Mouse (Mus musculus) forebrain, embryonic 14.5 days (tissue): ENCODE results near the gene Sp140. TPM values are rescaled to one million over a fixed set of nuclear protein-coding genes. Genes with fewer than 3 reads are reported as not detected.
"Not testable (repeated sequence)": the region's sequence is repeated elsewhere in the genome, so short reads cannot be mapped to it uniquely, and the experiment has no call there.

ENCODE experiments used
- ATAC-seq: fragments of 200-750 bp; cut with Nextera tagmentation; 2 replicates; pipeline ENCODE4 v1.8.0; 2017; ENCODE audit warnings: mild to moderate bottlenecking, moderate library complexity
- DNase-seq: peaks from one replicate; pipeline ENCODE4 v3.0.0-alpha.2; 2015; ENCODE audit warnings: low spot score
- H3K27ac ChIP-seq: fragments of 300-500 bp; sonication (generic); 2 replicates; pipeline ENCODE4 v1.5.1; 2014; ENCODE audit warnings: low read depth, mild to moderate bottlenecking, control low read depth, low read length, moderate library complexity
- H3K27me3 ChIP-seq: fragments of 300-500 bp; sonication (generic); replicated peaks from 2 replicates; pipeline ENCODE4 v1.6.1; 2014; ENCODE audit warnings: low read length, control low read depth, mixed read lengths; ENCODE audit not compliant: control insufficient read depth, insufficient read depth
- H3K36me3 ChIP-seq: fragments of 300-500 bp; sonication (generic); 2 replicates; pipeline ENCODE4 v1.6.1; 2014; ENCODE audit warnings: low read length, control low read depth; ENCODE audit not compliant: control insufficient read depth, insufficient read depth
- H3K4me1 ChIP-seq: fragments of 300-500 bp; sonication (generic); 2 replicates; pipeline ENCODE4 v1.6.1; 2014; ENCODE audit warnings: antibody characterized with exemption, low read length, control low read depth; ENCODE audit not compliant: control insufficient read depth, insufficient read depth
- H3K4me2 ChIP-seq: fragments of 300-500 bp; sonication (generic); 2 replicates; pipeline ENCODE4 v1.6.1; 2014; ENCODE audit warnings: mild to moderate bottlenecking, control low read depth, low read length
- H3K4me3 ChIP-seq: fragments of 300-500 bp; sonication (generic); 2 replicates; pipeline ENCODE4 v1.5.1; 2014; ENCODE audit warnings: low read depth, low read length, control low read depth
- H3K9ac ChIP-seq: fragments of 300-500 bp; sonication (generic); 2 replicates; pipeline ENCODE4 v1.6.1; 2014; ENCODE audit warnings: mild to moderate bottlenecking, low read length, control low read depth, moderate library complexity
- H3K9me3 ChIP-seq: fragments of 300-500 bp; sonication (generic); replicated peaks from 2 replicates; pipeline ENCODE4 v1.6.1; 2016; ENCODE audit warnings: low read length, control low read depth, mixed read lengths; ENCODE audit not compliant: control insufficient read depth
- WGBS: fragments of 180-500 bp; shearing (Covaris S2); extraction: QIAGEN DNeasy Blood & Tissue Kit; methylation state at CpG from one replicate; pipeline ENCODE4 v1.1.7; 2014; 5-methylcytosine and 5-hydroxymethylcytosine counted together
- polyA plus RNA-seq: library from polyadenylated mRNA; unstranded; fragments of >200 nt; fragmentation: Nextera tagmentation; extraction: Ambion mirVana; gene quantifications from 2 replicates; pipeline ENCODE4 v1.2.1, GENCODE M21; 2014

Gene Sp140
- polyA plus RNA-seq, 1 experiment from 2014 or later: 0.52 TPM

DNA sequence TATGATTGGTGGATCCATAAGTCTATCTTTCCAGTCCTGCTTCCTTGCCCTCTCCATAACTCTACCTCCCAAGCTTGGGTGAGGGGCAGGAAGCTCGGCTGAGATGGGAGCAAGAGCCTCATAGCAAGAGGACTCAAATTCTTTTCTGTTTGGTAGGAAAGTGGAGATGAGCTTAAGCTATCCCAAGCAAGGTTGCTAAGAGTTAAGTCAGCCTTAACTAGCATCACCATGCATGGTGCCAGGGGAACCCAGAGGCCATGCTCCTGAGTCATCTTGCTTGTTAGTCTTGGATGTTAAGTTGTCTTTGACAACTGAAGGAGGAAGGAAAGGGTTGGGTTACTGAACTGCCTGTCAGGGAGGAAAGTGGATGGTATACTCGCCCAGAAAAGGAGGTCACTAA, 11.5 kb upstream of the Sp140 start:
- H3K4me1 ChIP-seq, H3K4me2 ChIP-seq, H3K9ac ChIP-seq, H3K9me3 ChIP-seq, ATAC-seq, H3K27me3 ChIP-seq, H3K4me3 ChIP-seq, H3K27ac ChIP-seq, DNase-seq, H3K36me3 ChIP-seq: not testable (repeated sequence)
- 84% methylated on average over 1 of the region's 2 CpGs for WGBS

DNA sequence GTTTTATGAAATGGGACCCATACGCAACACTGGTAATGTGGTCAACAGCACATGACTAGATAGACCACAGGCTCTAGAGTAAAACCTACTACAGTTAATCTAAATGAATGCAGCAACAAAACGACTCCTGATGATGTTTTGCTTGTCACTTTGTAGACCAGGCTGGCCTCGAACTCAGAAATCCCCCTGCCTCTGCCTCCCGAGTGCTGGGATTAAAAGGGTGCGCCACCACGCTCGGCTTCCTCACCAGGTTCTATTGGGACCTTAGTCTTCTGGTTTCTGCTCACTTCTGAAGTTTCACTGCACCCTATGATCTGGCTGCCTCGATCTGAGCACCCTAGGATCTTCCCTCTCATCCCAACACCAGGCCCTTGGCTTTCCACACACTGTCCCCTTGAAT, 7.7 kb upstream of the Sp140 start:
- not testable (repeated sequence) for H3K4me2 ChIP-seq, H3K9ac ChIP-seq, H3K27ac ChIP-seq, H3K4me1 ChIP-seq, H3K4me3 ChIP-seq, DNase-seq, ATAC-seq, H3K9me3 ChIP-seq, H3K27me3 ChIP-seq, H3K36me3 ChIP-seq
- 81% methylated on average over 8 of the region's 8 CpGs for WGBS

DNA sequence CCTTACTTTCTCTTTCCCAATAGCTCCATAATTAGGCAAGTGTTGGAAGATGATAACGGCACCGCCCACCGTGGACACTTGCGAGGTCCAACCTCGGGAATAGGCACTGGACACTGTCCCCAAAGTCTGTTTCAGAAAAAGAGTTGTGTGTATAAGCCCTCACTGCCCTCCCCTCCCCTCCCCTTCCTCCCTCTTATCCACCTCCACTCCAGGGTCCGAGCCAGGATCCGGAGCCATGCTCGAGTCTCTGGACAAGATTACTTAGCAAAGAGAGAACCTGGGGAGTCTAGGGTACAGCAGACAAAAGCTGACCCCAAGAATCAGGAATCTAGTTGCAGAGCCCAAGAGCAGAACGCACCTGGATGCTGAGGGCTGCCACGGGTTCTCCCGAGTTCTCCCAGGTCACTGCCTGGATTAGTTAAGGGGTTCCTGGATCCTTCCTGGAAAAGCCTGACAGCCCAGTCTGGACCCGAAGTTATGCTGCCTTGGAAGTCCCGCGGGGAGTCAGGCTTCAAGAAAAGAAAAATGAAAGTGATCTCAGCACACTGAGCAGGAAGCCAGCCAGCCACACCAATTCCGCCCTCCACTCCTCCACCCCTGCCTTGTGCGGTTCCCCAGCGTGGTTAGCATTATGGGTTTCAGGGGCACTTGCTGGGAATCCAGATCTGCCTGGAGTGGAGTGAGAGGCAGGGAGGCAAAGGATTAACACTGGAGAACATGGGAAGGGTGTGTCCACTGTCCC, 1.7 kb upstream of the Sp140 start, which contains the start of gene Sp110:
Gene Sp110, minus strand, starts transcription at position 547 of the 742 bp plus-strand sequence.
- not testable (repeated sequence) for H3K36me3 ChIP-seq, ATAC-seq, DNase-seq, H3K27ac ChIP-seq, H3K27me3 ChIP-seq, H3K4me1 ChIP-seq, H3K9ac ChIP-seq, H3K4me3 ChIP-seq, H3K4me2 ChIP-seq, H3K9me3 ChIP-seq
- WGBS: 72% methylated on average over 13 of the region's 17 CpGs

DNA sequence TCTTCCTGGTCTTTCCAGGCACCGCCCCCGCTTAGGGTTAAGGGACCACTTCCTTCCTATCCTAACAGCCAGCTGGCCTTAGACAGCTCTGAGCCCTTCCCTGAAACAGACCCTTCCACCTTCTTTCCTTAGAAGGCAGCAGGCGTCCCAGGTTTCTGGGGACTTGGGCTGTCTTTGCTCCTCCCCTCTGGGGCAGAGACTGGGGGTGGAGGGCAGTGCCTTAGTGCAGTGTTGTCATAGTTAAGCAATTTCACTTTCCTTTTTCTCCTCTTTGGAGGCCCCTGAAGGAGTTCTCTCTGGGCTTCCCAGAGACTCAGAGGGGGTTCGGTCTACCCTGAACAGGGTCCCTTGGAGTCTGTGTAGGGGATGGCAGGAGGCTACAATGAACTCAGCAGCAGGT, 616 bp downstream of the Sp140 start:
- H3K4me3 ChIP-seq, H3K27me3 ChIP-seq, H3K27ac ChIP-seq, DNase-seq, H3K9me3 ChIP-seq, ATAC-seq, H3K9ac ChIP-seq, H3K4me2 ChIP-seq, H3K36me3 ChIP-seq, H3K4me1 ChIP-seq: not testable (repeated sequence)
- WGBS: 73% methylated on average over 4 of the region's 4 CpGs

DNA sequence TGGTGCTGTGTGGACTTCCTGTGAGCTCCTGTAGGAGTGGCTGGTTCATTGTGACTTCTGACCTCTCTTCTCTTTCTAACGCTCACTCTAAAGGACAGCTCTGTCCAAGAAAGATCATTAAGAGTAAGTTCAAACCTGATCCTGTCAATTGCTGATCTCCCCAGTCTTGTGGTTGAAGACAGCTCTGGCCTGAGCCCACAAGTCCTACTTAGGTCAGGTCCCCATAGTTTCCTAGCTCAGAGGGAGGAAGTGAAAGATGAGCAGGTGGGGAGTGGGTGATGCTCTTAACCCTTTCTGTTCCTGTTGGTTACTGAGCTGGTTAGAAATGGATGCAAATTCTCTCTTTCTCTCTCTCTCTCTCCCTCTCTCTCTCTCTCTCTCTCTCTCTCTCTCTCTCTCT, 4.2 kb downstream of the Sp140 start:
- DNase-seq, H3K27ac ChIP-seq, H3K36me3 ChIP-seq, H3K27me3 ChIP-seq, H3K4me1 ChIP-seq, H3K9me3 ChIP-seq, ATAC-seq, H3K9ac ChIP-seq, H3K4me3 ChIP-seq, H3K4me2 ChIP-seq: not testable (repeated sequence)
- no CpG with 5 or more reads among the region's 1 CpGs for WGBS

DNA sequence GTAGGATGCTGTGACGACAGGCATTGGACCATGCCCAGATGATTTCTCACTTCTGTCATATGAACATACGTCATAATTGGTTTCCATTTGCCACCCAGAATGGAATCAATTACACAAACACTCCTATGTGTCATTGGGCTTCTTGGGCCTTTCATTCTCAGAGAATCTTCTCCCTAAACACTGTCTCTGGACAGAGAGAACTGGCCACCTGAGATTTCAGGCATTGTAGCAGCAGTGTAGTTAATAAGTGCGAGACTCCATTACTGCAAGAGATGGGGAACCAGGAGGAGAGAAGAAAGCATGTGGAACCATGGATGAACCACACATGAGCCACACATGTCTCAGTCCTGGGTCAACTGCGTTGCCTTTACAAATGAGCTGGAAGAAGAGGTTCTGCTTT, 8.2 kb downstream of the Sp140 start:
- WGBS: 80% methylated on average over 3 of the region's 4 CpGs
- not testable (repeated sequence) for H3K9me3 ChIP-seq, ATAC-seq, H3K27ac ChIP-seq, H3K4me2 ChIP-seq, H3K36me3 ChIP-seq, H3K4me1 ChIP-seq, H3K9ac ChIP-seq, H3K4me3 ChIP-seq, DNase-seq, H3K27me3 ChIP-seq

DNA sequence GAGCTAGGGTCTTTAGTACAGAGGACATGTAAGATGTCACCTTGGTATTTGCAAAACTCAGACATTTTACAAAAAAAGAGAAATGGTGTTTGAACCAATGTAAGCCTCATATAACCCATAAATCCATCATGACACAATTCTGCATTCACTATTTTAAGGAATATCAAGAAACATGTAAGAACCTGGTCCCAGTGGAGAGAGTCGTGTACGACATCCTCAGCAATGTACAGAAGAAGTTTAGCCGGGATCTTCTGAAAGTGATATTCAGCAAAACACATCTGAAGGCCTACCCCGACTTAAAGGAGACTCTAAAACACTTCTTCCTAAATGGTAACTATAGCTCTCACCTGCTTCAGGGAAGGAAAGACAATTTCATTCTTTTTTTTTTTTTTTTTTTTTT, 10.4 kb downstream of the Sp140 start:
- not testable (repeated sequence) for H3K4me3 ChIP-seq, H3K27ac ChIP-seq, H3K9ac ChIP-seq, H3K9me3 ChIP-seq, DNase-seq, H3K27me3 ChIP-seq, ATAC-seq, H3K4me1 ChIP-seq, H3K36me3 ChIP-seq, H3K4me2 ChIP-seq
- no CpG with 5 or more reads among the region's 4 CpGs for WGBS

DNA sequence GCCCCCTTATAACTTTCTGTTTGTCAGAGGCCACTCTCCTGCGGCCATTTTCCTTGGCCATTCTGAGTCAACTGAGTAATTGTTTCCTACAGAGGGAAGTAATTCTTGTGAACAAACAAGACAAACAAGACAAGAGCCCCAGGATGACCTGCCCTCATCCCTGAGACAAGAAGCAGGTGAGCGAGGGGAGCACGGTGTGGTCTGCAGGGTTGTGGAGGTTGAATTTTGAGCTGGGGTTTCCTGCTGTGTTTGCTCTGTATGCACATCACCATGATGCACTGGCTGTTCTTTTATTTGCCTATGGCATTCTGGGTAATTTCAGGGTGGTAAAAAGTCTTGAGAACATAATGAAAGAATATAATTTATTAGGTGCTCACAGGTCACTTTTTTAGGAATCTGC, 14.9 kb downstream of the Sp140 start:
- not testable (repeated sequence) for H3K27me3 ChIP-seq, ATAC-seq, H3K9ac ChIP-seq, H3K4me2 ChIP-seq, H3K27ac ChIP-seq, DNase-seq, H3K4me1 ChIP-seq, H3K9me3 ChIP-seq, H3K36me3 ChIP-seq, H3K4me3 ChIP-seq
- 94% methylated on average over 3 of the region's 3 CpGs for WGBS

DNA sequence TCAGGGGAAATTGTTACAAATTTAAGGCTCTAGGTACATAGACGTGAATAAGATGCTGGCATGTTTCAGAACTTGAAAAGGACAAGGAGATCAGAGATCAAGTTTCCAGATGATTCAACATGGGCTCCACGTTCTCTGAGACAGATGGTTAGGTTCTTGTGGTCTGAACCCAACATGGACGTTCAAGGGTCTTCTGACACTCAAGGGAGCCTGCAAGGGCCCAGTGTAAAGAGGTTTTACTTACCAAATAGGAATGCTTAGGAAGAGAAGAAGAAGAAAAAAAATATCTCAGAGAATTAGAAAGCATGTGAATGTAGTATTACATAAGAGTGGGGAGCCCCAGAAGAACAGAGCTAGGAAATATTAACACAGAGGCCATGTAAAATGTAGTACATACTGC, 15.6 kb downstream of the Sp140 start:
- WGBS: 59% methylated on average over 3 of the region's 3 CpGs
- H3K4me3 ChIP-seq, H3K27me3 ChIP-seq, H3K9me3 ChIP-seq, DNase-seq, H3K27ac ChIP-seq, H3K9ac ChIP-seq, H3K36me3 ChIP-seq, ATAC-seq, H3K4me2 ChIP-seq, H3K4me1 ChIP-seq: not testable (repeated sequence)
